Mouse (Mus musculus): ENCODE results near the gene Vps53.
"Not testable (repeated sequence)": the region's sequence is repeated elsewhere in the genome, so short reads cannot be mapped to it uniquely, and the experiment has no call there.

Gene Vps53

DNA sequence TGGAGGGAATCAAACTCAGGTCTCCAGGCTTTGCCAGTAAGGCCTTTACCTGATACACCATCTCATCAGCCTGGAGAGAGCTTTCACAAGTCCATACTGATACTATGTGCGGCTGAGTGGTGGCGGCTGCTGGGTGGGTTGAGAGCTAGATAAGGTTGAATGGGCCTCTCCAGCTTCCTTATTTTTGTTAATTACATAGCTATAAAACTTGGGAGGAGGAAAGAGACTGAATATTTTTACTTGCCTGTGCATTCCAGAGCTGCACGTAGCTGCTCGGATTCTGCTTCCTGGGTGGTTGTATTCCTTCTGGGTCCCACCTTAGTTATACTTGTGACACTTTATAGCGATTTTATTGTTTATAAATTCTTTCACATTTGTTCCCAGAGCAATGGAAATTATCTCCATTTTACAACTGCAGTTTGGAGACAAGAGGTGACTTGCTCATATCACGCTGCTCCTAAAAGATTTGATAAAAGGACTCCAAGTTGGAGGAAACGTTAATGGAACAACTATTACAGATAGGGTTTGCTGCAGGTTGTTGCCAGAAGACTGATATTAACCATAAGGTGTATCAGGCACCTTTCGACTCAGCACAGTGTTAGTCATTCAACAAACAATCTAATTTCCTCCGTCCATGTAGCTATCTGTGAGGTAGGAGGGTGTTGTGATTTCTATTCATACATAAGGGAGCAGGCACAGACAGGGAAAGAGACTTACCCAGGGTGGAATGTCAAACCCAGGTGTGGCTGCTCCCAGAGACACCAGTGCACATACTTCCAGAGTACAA lies 168.4 kb downstream of the Vps53 start:
- no peak for DNase-seq

DNA sequence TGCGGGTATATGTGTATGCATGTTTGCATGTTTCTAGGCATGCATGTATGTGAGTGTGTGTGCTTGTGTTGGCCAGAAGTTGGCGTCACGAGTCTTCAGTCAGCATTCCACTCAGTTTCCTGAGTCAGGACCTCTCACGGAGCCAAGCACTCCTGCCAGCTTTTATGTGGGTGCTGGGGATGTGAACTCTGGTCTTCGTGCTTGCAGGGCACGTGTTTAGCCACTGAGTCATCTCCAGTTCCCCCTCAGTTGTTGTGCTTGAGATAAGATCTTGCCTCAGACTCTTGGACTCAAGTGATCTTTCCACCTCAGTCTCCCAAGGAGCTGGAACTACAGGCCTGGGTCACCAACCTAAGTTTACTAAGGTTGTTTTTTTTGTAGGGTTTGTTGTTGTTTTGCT lies 170.3 kb downstream of the Vps53 start:
- no peak for DNase-seq

DNA sequence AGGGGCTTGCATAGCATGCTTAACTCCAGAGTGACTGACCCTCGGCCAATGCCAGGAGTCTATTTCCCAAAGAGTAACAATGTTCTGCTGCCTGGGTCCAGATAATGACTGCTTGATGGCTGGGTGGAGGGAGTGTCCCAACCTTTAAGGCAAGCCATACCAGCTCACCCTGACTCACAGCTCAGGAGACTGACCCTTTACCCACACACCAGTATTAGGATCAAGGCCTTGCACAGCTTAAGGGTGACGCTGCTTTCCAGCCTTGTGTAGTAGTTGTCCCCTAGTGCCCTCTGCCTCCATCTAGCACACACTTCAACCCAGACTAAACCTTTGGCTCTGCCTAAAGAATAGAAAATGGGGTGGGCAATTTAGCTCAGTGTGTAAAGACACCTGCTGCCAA lies 171.3 kb downstream of the Vps53 start:
- DNase-seq, result no peak

DNA sequence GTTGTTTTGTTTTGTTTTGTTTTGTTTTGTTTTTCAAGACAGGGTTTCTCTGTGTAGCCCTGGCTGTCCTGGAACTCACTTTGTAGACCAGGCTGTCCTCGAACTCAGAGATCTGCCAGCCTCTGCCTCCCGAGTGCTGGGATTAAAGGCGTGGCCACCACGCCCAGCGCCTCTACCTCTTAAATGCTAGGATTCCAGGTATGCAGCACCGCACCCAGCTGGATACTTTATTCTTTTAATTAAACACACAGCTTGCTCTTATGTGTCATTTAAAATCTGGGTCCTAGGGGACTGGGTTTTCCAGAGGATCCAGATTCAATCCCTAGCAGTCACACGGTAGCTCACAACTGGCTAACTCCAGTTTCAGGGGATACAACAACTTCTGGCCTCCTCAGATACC lies 175.2 kb downstream of the Vps53 start:
- not testable (repeated sequence) for DNase-seq

DNA sequence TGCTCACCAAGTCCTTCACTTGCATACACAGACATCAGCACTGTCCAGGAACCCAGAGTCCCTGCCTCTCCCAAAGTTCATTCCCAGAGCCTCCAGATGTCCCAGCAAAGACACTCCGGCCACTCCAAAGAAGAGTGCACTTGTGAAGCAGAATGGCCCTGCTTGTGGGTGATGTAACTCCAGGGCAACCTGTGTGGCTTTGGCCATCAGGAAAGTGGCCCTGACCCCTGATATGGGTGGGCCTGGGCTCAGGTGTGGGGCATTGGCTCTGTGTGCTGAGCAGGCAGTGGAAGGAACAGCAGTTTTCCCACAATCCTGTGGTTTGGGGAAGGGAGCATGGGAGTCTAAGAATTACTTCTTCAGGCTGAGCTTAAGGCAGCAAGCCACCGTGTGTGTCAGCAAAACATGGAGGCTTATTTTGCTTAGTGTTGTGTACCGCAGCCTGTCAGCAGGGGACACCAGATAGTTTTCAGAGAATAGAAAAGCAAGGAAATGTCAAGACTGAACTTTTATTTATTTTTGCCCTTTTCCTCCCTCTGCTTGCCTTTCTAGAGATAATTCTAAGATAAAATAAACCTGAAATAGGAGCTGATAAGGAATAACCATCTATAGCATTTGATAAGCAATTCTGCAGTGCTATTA lies 178.1 kb downstream of the Vps53 start:
- no peak for DNase-seq

DNA sequence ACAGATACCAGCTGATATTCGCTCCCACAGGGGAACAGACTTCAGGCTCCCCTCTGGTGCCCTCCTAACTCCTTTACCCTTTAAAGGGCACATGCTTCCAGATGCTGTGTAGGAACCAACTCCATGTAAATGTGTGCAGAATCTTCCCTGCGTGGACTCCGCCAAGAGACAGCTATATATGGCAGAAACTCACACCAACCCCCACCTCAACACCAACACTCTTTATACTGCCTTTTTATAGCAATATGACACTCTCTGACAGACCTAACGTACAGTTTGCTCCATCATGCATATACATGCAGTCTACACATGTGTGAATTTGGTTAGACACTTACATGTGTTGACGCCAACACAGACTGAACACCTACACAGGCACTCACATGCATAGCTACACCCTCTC lies 178.7 kb downstream of the Vps53 start:
- DNase-seq, result no peak

DNA sequence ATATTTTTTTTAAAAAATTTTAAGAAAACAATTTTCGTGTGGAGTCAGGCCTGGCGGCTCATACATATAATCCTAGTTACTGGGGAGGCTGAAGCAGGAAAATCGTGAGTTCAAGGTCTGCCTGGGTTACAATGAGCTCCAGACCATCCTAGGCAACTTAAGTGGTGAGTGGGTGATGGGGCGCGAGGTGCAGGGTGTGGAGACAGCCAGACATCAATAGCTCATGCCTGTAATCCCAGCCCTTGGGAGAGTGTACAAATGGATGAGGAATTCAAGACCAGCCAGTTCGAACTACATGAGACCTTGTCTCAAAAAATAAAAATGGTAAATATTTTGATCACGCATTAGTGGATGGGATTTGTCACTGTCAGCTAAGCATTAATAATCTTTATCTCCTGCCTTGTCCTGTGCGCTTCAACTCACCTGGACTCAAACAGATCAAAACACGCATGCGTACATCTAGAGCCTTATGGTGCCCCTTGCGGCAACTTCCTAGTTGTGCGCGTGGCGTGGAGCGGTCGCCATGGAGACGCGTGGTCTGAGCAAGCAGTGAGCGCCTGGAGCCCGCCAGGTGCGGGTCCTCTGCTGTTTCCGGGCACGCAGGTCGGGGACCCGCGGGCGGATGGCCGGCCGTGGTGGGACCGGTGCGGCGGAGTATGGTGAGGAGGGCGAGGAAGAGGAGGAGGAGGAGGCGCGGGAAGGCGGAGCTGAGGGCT lies 179.8 kb downstream of the Vps53 start, which contains the start of gene 1700016K19Rik:
1700016K19Rik (plus strand) TSS at position 473 of the 716 bp plus-strand sequence.
- peak; percentile 87 for DNase-seq

All from kidney, adult 11 months (tissue).